In genomic region chr6:71131038-71131437, GRCm38 (mm10) we compare ENCODE assay signal across 13 mouse cellular contexts.
"Had no signal": no experiment of that assay in that cellular context is flagged by ENCODE, and none has a peak within 500 bp of the region (broad histone marks: within the 10 kb centered on the region; RNA-seq: fewer than 3 reads in every experiment).

No protein-coding gene starts in this region.

- H3K4me1 ChIP-seq: megakaryocyte, embryonic 14.5 days; midbrain, embryonic 13.5 days; midbrain, embryonic 15.5 days; neural tube, embryonic 12.5 days; stomach, embryonic 15.5 days had no signal

- H3K9ac ChIP-seq: lung, embryonic 15.5 days; midbrain, embryonic 13.5 days; midbrain, embryonic 15.5 days; neural tube, embryonic 12.5 days; stomach, embryonic 15.5 days had no signal

- ATAC-seq: midbrain, embryonic 13.5 days; midbrain, embryonic 15.5 days had no signal

- DNase-seq: right cerebral cortex, postnatal 14 days; thymus, adult 2 months; thymus, postnatal 25 days; thymus, postnatal 4 days had no signal

- H3K9me3 ChIP-seq: lung, embryonic 15.5 days; midbrain, embryonic 13.5 days; midbrain, embryonic 15.5 days; neural tube, embryonic 12.5 days; stomach, embryonic 15.5 days had no signal

- H3K4me2 ChIP-seq: lung, embryonic 15.5 days; midbrain, embryonic 11.5 days; midbrain, embryonic 13.5 days; midbrain, embryonic 15.5 days; neural tube, embryonic 12.5 days; stomach, embryonic 15.5 days had no signal

- H3K27ac ChIP-seq: lung, embryonic 15.5 days; macrophage; midbrain, embryonic 13.5 days; midbrain, embryonic 15.5 days; neural tube, embryonic 12.5 days; stomach, embryonic 15.5 days; stomach, postnatal 0 days had no signal

- H3K36me3 ChIP-seq: lung, embryonic 15.5 days; midbrain, embryonic 13.5 days; midbrain, embryonic 15.5 days; neural tube, embryonic 12.5 days; stomach, embryonic 15.5 days had no signal

- H3K4me3 ChIP-seq: lung, embryonic 15.5 days; megakaryocyte, embryonic 14.5 days; midbrain, embryonic 13.5 days; midbrain, embryonic 15.5 days; neural tube, embryonic 12.5 days; stomach, embryonic 15.5 days had no signal

- H3K27me3 ChIP-seq: lung, embryonic 15.5 days; midbrain, embryonic 13.5 days; midbrain, embryonic 15.5 days; neural tube, embryonic 12.5 days; stomach, embryonic 15.5 days had no signal
